Comparison of ENCODE assay signal across 8 mouse cellular contexts in genomic region chr2:73277709-73278075, GRCm38 (mm10). TPM values are rescaled to one million over a fixed set of nuclear protein-coding genes. Genes with fewer than 3 reads are reported as not detected.
DNase-seq lines count a peak whose midpoint lies in the region; ATAC-seq and TF ChIP-seq lines count a peak whose summit lies in the region.

No protein-coding gene starts in this region.

- WGBS in embryonic facial prominence, embryonic 14.5 days, result 2% methylated on average over 12 of the region's 18 CpGs
- WGBS in limb, embryonic 10.5 days, result under 1% methylated on average over 18 of the region's 18 CpGs

- H3K4me1 ChIP-seq in E14TG2a.4 (replicated peaks; ENCODE audit: low read depth, low read length), result peaks cover 53% of the 10 kb centered on the region
- peaks cover 26% of the 10 kb centered on the region for H3K4me1 ChIP-seq in embryonic facial prominence, embryonic 14.5 days (ENCODE audit: control insufficient read depth, insufficient read depth, low read length)
- peaks cover 56% of the 10 kb centered on the region for H3K4me1 ChIP-seq in limb, embryonic 10.5 days

- peaks cover 80% of the 10 kb centered on the region for H3K27me3 ChIP-seq in E14TG2a.4 (ENCODE audit: insufficient read depth, low read length)
- peaks cover 82% of the 10 kb centered on the region for H3K27me3 ChIP-seq in embryonic facial prominence, embryonic 14.5 days (replicated peaks; ENCODE audit: control insufficient read depth, insufficient read depth, low read length)
- peaks cover 98% of the 10 kb centered on the region for H3K27me3 ChIP-seq in limb, embryonic 10.5 days (ENCODE audit: low read depth, poor library complexity, severe bottlenecking)
- H3K27me3 ChIP-seq in splenic B cell, adult 2 months (ENCODE audit: control insufficient read depth, insufficient read depth, low read length, poor library complexity, severe bottlenecking), result peaks cover 8% of the 10 kb centered on the region

- peak overlapping the region; percentile 73 for H3K4me3 ChIP-seq in E14TG2a.4 (replicated peaks; ENCODE audit: low read length)
- H3K4me3 ChIP-seq in embryonic facial prominence, embryonic 14.5 days (ENCODE audit: low read depth, low read length), result peak overlapping the region; percentile 24
- peak overlapping the region; percentile 44 for H3K4me3 ChIP-seq in limb, embryonic 10.5 days

- peak overlapping the region; percentile 38; the same call in 1 of the 2 replicates for H3K9ac ChIP-seq in embryonic facial prominence, embryonic 14.5 days (ENCODE audit: low read depth, low read length)

- H3K4me2 ChIP-seq in embryonic facial prominence, embryonic 14.5 days (ENCODE audit: low read depth, low read length), result peak overlapping the region; percentile 35

- H3K27ac ChIP-seq in embryonic facial prominence, embryonic 14.5 days (replicated peaks; ENCODE audit: low read depth, low read length), result no peak overlapping the region
- no peak overlapping the region for H3K27ac ChIP-seq in limb, embryonic 10.5 days

- intact Hi-C loops in left cerebral cortex, postnatal 4 days (cut with DNase I), result loop anchor here (5.0 kb wide), 1 partner anchor 1040 kb away; no protein-coding TSS in a partner anchor

- no peaks in the 10 kb centered on the region for H3K9me3 ChIP-seq in E14TG2a.4 (ENCODE audit: low read length)
- no peaks in the 10 kb centered on the region for H3K9me3 ChIP-seq in embryonic facial prominence, embryonic 14.5 days (ENCODE audit: control insufficient read depth, low read length)
- H3K9me3 ChIP-seq in limb, embryonic 10.5 days (replicated peaks), result no peaks in the 10 kb centered on the region

- TF ChIP-seq CTCF in E14TG2a.4 (conservative IDR thresholded peaks at IDR 0.05; ENCODE audit: low read length), result no peak

- no peaks in the 10 kb centered on the region for H3K36me3 ChIP-seq in E14TG2a.4 (ENCODE audit: insufficient read depth, low read length)
- no peaks in the 10 kb centered on the region for H3K36me3 ChIP-seq in embryonic facial prominence, embryonic 14.5 days (ENCODE audit: control insufficient read depth, insufficient read depth, low read length)
- H3K36me3 ChIP-seq in limb, embryonic 10.5 days, result no peaks in the 10 kb centered on the region
- H3K36me3 ChIP-seq in splenic B cell, adult 2 months (ENCODE audit: control insufficient read depth, insufficient read depth, low read length, poor library complexity, severe bottlenecking), result no peaks in the 10 kb centered on the region

- no peak for ATAC-seq in embryonic facial prominence, embryonic 14.5 days (ENCODE audit: low read depth)

- peak; percentile 90 for DNase-seq in heart, adult 11 months
- no peak for DNase-seq in heart, adult 8-10 months (ENCODE audit: low spot score)
- peak; percentile 4 for DNase-seq in embryonic facial prominence, embryonic 14.5 days (ENCODE audit: low spot score)
- DNase-seq in limb, embryonic 10.5 days (ENCODE audit: low spot score), result no peak
- peak; percentile 23 for DNase-seq in splenic B cell, adult 2 months (ENCODE audit: low read depth, low spot score)
- no peak for DNase-seq in adrenal gland, postnatal 25 days
- no peak for DNase-seq in left cerebral cortex, postnatal 4 days

RNA-seq across cellular contexts. Expression of gene Sp9, which starts 6.0 kb away (rescaled TPM):
- total RNA-seq in heart, adult 8-10 months (2022), result not detected
- 1.2 and 1.5 TPM in 2 replicates for polyA plus RNA-seq in embryonic facial prominence, embryonic 14.5 days (2014; fragmentation: Nextera tagmentation; extraction: Ambion mirVana)
- 0.19 and 0.36 TPM in 2 replicates for polyA plus RNA-seq in limb, embryonic 10.5 days (2016; fragmentation: Nextera tagmentation; extraction: Ambion mirVana)
- total RNA-seq in adrenal gland, postnatal 25 days (2021), result not detected in 2 replicates
- total RNA-seq in left cerebral cortex, postnatal 4 days (2021), result 1 to 10 TPM; 7.8 to 8.2 TPM

RNA-seq across cellular contexts. Expression of gene Scrn3, which starts 34.7 kb away (rescaled TPM):
- 10 to 100 TPM; 31.2 to 38.6 (median 32.3) TPM for total RNA-seq in heart, adult 8-10 months (2022)
- polyA plus RNA-seq in embryonic facial prominence, embryonic 14.5 days (2014; fragmentation: Nextera tagmentation; extraction: Ambion mirVana), result 12.7 and 14.2 TPM in 2 replicates
- polyA plus RNA-seq in limb, embryonic 10.5 days (2016; fragmentation: Nextera tagmentation; extraction: Ambion mirVana), result 14.7 and 16.5 TPM in 2 replicates
- 24.1 and 29.1 TPM in 2 replicates for total RNA-seq in adrenal gland, postnatal 25 days (2021)
- 1 to 10 TPM; 3.4 to 4.1 TPM for total RNA-seq in left cerebral cortex, postnatal 4 days (2021)

RNA-seq across cellular contexts. Expression of gene Cir1, which starts 34.8 kb away (rescaled TPM):
- 10 to 100 TPM; 11.8 to 18.4 (median 13.9) TPM for total RNA-seq in heart, adult 8-10 months (2022)
- 23.8 and 25.5 TPM in 2 replicates for polyA plus RNA-seq in embryonic facial prominence, embryonic 14.5 days (2014; fragmentation: Nextera tagmentation; extraction: Ambion mirVana)
- 12.2 and 14.3 TPM in 2 replicates for polyA plus RNA-seq in limb, embryonic 10.5 days (2016; fragmentation: Nextera tagmentation; extraction: Ambion mirVana)
- 22.7 and 27.6 TPM in 2 replicates for total RNA-seq in adrenal gland, postnatal 25 days (2021)
- total RNA-seq in left cerebral cortex, postnatal 4 days (2021), result 10 to 100 TPM; 22.9 to 25.1 TPM

RNA-seq across cellular contexts. Expression of gene Ola1, which starts 59.0 kb away (rescaled TPM):
- 10 to 100 TPM; 38.0 to 41.7 (median 40.7) TPM for total RNA-seq in heart, adult 8-10 months (2022)
- polyA plus RNA-seq in embryonic facial prominence, embryonic 14.5 days (2014; fragmentation: Nextera tagmentation; extraction: Ambion mirVana), result 90.7 and 98.7 TPM in 2 replicates
- polyA plus RNA-seq in limb, embryonic 10.5 days (2016; fragmentation: Nextera tagmentation; extraction: Ambion mirVana), result 107 and 112 TPM in 2 replicates
- 46.2 and 52.6 TPM in 2 replicates for total RNA-seq in adrenal gland, postnatal 25 days (2021)
- 100 to 1,000 TPM in 1 of 2 experiments, 10 to 100 TPM in 1; 99.6 to 106 TPM for total RNA-seq in left cerebral cortex, postnatal 4 days (2021)

Comparison
In these comparisons a context has a peak if more than half of its experiments do, and no peak if none do; other contexts are left out.
1. DNase-seq: peak in heart, adult 11 months (single experiment), embryonic facial prominence, embryonic 14.5 days (single experiment) and splenic B cell, adult 2 months (single experiment); none in heart, adult 8-10 months (single experiment), limb, embryonic 10.5 days (single experiment), adrenal gland, postnatal 25 days (single experiment) and left cerebral cortex, postnatal 4 days (single experiment).
2. Peak in every context shown above with its lines, with median percentiles within 50 percentile points of each other: H3K4me3 ChIP-seq.